Mouse (Mus musculus) cerebral cortex, adult 2 months (tissue): ENCODE measurements around the gene Csdc2.

Experiments
- WGBS: fragments of 180-500 bp; shearing (Covaris S2); methylation state at CpG from one replicate; pipeline ENCODE4 v1.1.7; 2018; 5-methylcytosine and 5-hydroxymethylcytosine counted together

The Csdc2 gene

DNA sequence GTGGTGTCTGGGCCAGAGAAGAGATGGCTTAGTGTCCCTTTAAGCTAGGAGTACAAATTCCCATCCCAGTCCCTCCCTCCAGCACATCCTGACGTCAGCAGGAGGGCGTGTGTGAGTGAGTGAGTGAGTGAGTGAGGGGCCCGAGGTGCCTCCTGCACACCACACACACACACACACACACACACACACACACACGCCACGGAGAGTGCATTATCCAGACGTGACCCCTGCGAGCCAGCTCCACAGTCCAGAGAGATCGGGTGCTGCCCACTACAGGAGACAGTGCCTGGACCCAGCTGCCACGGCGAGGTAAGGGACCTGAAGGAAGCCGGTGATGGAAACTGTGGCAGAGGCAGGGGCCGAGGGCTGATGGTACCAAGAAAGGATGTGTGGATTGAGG, at the start of gene Csdc2:
Gene Csdc2 (plus strand): TSS at position 81 of the 400 bp plus-strand sequence.
- WGBS = 1% methylated on average over 12 of the region's 12 CpGs

- WGBS = 62% methylated on average over 6 of the region's 6 CpGs
Observed at GRCm38 (mm10) chr15:81886795-81887550, 49.6 kb upstream of the Csdc2 start.

- WGBS = 69% methylated on average over 7 of the region's 7 CpGs
Observed at GRCm38 (mm10) chr15:81889175-81889574, 47.4 kb upstream of the Csdc2 start.

- WGBS = 49% methylated on average over 7 of the region's 7 CpGs
Observed at GRCm38 (mm10) chr15:81891140-81891802, 45.3 kb upstream of the Csdc2 start.

- WGBS = 84% methylated on average over 8 of the region's 8 CpGs
Observed at GRCm38 (mm10) chr15:81891822-81892580, 44.6 kb upstream of the Csdc2 start.

DNA sequence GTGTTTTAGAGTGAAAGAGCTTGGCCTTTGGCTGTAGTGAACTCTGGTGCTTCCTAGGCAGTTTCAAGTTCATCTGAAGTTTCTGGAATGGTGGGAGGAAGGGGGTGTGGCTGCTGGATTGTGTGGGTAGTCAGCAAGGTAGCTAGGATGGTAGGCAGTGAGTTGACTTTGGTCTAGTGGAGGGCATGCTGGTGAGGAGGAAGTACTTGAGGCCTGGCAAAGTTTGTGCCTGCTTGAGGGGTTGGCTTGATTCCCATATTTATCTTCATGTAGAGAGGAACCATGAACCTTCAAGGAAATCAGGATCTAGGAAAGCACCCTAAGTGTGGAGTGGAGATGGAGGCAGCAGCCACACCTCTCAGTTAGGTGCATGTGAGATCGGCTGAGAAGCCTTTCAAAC, 42.6 kb upstream of the Csdc2 start:
- WGBS = 69% methylated on average over 1 of the region's 1 CpGs

DNA sequence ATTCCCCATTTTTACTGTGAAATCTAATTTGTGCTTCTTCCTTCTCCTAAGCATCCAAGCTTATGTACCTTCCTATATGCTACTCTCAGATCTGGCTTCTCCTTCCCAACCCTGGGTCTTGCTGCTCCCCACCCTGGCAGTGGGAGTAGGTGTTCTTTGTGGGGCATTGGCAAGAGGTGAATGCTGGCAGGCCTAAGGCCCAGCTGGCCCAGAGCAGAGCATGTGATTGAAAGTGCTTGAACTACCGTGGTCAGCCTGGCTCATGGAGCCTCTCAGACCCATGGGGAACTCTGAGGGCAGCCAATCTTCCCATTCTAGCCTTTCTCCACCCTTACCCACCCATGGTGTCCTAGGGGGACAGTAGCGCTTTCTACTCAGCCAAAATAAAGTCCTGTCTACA, 40.2 kb upstream of the Csdc2 start:
- 61% methylated on average over 2 of the region's 2 CpGs for WGBS

DNA sequence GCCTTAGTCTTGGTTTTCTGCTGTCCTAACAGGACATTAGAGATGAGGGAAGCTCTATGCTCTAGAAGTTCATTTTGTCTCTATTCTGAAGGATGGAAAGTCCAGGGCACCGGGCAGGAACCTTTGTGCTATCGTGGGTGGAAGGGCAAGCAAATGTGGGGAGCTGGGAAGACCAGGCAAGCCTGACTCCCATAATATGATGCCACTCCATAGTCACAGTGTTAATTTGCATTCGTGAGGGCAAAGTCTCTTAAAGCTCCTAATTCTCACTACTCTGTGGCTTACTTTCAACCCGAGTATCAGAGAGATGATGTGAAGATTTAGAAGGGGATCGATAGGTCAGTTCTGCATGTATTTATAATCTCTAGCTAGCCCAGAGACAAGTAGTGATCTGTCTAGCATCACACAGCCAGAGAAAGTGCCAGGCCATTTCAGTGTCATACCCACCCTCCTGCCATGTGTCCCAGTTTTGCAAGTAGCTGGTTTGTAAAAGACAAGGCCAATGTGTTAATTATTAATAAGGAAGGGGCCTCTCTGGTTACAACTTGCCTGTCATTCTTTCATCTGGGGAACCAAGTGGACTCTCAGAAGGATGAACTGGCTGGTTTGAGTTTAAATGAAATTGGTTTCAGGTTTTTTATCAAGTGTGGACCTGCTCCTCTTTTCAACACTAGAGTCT, 38.8 kb upstream of the Csdc2 start:
- 91% methylated on average over 5 of the region's 5 CpGs for WGBS

DNA sequence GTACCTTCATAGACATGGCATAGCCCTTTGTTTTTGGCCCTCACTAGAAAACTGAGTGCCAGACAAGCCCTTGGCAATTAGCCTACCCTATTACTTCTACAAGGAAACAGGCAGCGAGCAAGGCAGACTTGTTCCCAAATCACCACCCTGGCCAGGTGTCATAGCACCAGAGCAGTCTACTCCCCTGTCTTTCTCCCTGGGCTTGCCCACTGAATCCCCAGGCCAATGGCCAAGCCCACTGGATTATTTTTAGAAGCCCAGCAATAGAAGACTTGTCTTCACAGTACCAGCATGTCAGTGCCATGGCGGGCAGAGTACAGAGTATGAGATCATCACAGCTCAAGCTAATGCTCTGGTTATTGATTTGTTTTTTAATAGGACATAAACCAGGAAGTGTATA, 37.8 kb upstream of the Csdc2 start:
- 58% methylated on average over 2 of the region's 2 CpGs for WGBS

DNA sequence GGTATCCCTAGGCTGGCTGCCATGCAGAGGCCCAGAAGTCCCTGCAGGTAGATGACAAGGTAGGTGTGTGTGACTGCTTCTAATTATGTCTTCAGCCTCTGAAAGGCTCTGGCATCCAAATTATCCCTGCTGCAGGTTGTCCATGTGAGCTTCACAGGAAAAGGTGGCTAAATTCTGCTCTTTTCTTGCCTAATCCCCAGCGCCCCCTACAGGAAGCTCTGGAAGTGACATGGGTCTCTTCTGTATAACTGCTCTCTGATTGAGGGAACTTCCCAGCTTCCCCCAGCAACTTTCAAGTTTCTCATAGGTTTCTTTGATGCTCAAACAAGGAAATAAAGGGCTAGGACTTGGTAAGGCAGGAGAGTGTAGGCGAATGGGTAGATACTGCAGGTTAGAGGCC, 31.6 kb upstream of the Csdc2 start:
- 40% methylated on average over 2 of the region's 2 CpGs for WGBS

- WGBS = 70% methylated on average over 8 of the region's 8 CpGs
Observed at GRCm38 (mm10) chr15:81907953-81908352, 28.6 kb upstream of the Csdc2 start.

GRCm38 (mm10) chr15:81908767-81909166, 27.8 kb upstream of the Csdc2 start:
- 88% methylated on average over 4 of the region's 4 CpGs for WGBS

GRCm38 (mm10) chr15:81912498-81912897, 24.1 kb upstream of the Csdc2 start:
- 47% methylated on average over 2 of the region's 2 CpGs for WGBS

GRCm38 (mm10) chr15:81914668-81915067, 21.9 kb upstream of the Csdc2 start:
- WGBS = 75% methylated on average over 5 of the region's 5 CpGs

DNA sequence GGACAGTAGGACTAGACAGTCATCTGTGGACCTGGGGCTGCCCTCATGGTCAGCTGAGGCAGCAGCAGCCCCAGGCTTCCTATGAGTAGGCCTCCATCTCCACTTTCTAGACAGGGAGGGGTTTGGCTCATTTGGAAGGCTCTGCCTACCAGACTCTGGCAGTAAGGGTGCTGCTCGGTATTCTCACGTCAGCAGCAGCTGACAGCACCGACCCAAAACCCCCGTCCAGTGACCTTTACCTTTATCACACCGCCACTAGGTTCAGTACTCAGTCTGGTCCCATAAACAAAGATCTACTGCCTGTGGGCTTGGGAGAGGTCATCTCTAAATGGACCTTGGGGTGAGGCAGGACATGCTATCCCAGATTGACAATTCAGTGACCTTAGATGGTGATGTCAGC, 20.9 kb upstream of the Csdc2 start:
- WGBS = 53% methylated on average over 5 of the region's 5 CpGs

DNA sequence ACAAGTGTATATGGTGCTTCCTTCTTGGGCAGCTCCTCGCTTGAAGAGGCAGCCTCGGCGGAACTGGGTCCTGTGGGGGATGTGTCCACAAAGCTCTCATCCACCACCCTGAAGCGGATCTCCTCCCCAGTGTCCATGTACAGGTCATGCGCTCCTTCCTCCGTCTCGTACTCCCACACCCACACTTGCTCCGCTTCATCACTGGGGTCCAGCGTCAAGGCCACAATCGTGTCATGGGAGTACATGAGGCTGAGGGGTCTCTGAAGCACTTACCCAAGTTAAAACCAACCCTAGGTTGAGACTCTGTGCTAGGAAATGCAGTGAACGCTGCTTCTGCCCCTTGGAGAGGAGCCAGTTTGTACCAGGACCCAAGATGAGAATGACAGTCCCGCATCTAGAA, 19.4 kb upstream of the Csdc2 start:
- WGBS = 73% methylated on average over 12 of the region's 12 CpGs

DNA sequence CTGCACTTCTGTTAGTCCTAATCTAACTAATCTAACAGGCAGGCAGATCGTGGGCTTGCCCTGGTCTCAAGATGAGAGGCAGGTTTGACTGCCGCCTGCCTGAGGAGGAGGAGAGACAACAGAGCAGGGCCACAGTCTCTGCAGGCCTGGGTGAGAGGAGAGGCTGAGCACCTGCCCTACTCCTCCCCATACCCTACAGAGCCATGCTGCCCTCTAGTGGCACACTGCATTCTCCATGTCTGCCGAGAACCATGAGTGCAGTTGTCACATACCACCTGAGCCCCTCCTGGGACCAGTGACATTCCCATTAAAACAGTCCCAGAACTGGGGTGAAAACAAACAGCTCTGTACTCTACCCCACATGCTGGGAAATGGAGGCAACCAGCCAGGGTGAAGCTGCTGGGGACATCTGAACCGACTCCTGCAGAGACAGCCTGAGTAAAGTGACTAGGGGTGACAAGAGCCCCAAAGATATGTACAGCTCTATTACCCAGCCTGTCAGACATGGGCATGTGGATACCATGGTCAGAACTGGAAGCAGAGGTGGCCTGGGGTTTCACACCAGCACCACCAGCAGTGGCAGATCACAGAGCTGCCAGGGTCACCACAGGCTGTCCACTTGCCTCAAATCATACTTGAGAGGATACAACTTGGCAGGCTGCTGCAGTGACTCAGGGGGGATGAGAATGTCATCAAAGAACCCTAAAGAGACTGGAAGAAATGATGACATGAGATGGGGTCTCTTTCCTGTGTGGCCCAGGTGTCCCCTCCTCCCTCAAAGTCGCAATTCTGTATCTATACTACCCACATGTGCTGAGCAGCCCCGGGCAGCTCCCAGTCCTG, 18.7 kb upstream of the Csdc2 start:
- 44% methylated on average over 6 of the region's 6 CpGs for WGBS

GRCm38 (mm10) chr15:81919062-81919461, 17.5 kb upstream of the Csdc2 start:
- WGBS = 70% methylated on average over 5 of the region's 5 CpGs

GRCm38 (mm10) chr15:81920546-81921217, 15.9 kb upstream of the Csdc2 start:
- WGBS = 63% methylated on average over 10 of the region's 10 CpGs

DNA sequence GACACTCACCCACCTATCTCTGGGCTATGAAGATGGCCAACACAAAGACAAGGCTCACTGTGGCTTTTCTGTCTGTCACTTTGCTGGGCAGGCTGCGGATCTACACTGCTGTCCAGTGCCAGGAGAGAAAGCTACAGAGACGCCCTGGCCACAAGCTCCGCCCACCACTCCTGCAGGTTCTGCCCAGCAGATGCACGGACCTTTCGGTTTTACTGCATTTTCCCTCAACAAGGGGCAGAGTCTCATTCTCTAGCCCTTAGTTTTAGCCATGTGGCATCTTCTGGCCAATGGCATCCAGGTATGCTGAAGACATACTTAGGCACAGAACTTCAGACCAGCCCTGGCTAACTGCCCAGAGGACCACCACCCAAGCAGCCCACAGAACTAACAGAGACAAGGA, 15.3 kb upstream of the Csdc2 start:
- 55% methylated on average over 5 of the region's 5 CpGs for WGBS

DNA sequence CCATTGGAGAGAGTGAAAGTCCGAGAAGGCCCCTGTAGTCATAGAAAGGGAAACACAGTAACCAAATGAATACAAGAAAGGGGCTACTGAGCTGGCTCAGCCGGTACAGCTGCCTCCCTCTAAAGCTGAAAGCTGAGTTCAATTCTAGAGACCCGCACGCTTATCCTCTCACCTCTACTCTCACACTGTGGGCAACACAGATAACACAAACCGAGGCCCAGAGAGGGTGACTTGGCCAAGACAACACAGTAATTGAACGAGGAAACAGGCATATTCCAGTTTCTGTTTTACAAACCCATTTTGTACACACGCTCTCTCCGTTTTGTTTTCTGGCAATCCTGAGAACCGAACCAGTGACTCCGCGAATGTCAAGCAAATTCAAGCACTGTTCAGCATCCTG, 11.6 kb upstream of the Csdc2 start:
- 69% methylated on average over 11 of the region's 11 CpGs for whole genome bisulfite sequencing
